Comparison of ENCODE assay signal across 8 mouse cellular contexts in the genomic region with DNA sequence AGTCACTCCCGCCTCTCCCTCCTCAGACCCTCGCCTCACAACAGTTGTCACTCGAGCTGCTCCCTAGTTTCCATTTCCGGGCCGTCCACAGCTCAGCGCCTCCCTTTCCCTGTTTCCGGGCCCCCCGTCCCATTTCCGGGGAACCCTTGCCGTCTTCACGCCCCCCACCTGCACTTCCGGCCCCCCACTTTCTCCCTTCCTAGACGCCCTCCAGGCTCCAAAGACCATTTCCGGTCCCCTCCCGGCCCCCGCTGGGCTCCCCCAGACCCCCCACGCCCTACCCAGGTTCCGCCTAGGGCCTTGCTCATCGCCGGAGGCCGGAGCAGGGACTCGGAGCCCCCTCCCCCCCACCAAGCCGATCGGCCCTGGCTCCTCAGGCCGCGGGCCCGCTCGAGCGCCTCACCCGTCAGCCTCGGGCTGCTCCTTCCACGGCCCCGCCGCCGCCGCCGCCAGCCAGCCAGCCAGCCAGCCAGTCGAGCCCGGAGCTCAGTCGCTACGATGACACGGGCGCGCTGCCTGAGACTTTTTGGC. TPM values are rescaled to one million over a fixed set of nuclear protein-coding genes. Genes with fewer than 3 reads are reported as not detected.
A peak's percentile ranks its signal among the peaks of the same experiment; 100 is the strongest.
DNase-seq lines count a peak whose midpoint lies in the region; ATAC-seq lines count a peak whose summit lies in the region.

No protein-coding gene starts in this region.

- peak; percentile 72 for ATAC-seq in hindbrain, embryonic 16.5 days

- H3K4me3 ChIP-seq in hindbrain, embryonic 16.5 days (ENCODE audit: low read length): peak overlapping the region; percentile 71
- peak overlapping the region; percentile 98 for H3K4me3 ChIP-seq in megakaryocyte, embryonic 14.5 days (replicated peaks)

- H3K9ac ChIP-seq in hindbrain, embryonic 16.5 days (ENCODE audit: low read depth, low read length): peak overlapping the region; percentile 96

- 0% methylated on average over 35 of the region's 44 CpGs for WGBS in hindbrain, embryonic 16.5 days

- H3K27ac ChIP-seq in hindbrain, embryonic 16.5 days (ENCODE audit: low read depth, low read length): peak overlapping the region; percentile 97

- H3K4me1 ChIP-seq in hindbrain, embryonic 16.5 days (ENCODE audit: control insufficient read depth, insufficient read depth, low read depth, low read length): peaks cover 14% of the 10 kb centered on the region
- peaks cover 26% of the 10 kb centered on the region; the same call in 1 of the 2 replicates for H3K4me1 ChIP-seq in megakaryocyte, embryonic 14.5 days

- H3K36me3 ChIP-seq in hindbrain, embryonic 16.5 days (ENCODE audit: control insufficient read depth, insufficient read depth, low read length): no peaks in the 10 kb centered on the region
- peaks cover 16% of the 10 kb centered on the region for H3K36me3 ChIP-seq in megakaryocyte, embryonic 14.5 days (replicated peaks; ENCODE audit: low read length)

- H3K9me3 ChIP-seq in hindbrain, embryonic 16.5 days (ENCODE audit: control insufficient read depth, low read length): no peaks in the 10 kb centered on the region
- H3K9me3 ChIP-seq in megakaryocyte, embryonic 14.5 days: no peaks in the 10 kb centered on the region

- no peaks in the 10 kb centered on the region for H3K27me3 ChIP-seq in hindbrain, embryonic 16.5 days (replicated peaks; ENCODE audit: control insufficient read depth, insufficient read depth, low read length)
- no peaks in the 10 kb centered on the region for H3K27me3 ChIP-seq in megakaryocyte, embryonic 14.5 days (replicated peaks)

- H3K4me2 ChIP-seq in hindbrain, embryonic 16.5 days (ENCODE audit: low read length): peak overlapping the region; percentile 62

- DNase-seq in MN1 (ENCODE audit: low spot score): peak; percentile 59
- DNase-seq in cerebellum, adult 9-11 months: peak; percentile 76
- DNase-seq in gastrocnemius, adult 18-20 months (ENCODE audit: low spot score): peak; percentile 72
- peak; percentile 31 to 52 for DNase-seq in left cerebral cortex, adult 9 months (ENCODE audit: low spot score in 2 of 2)
- DNase-seq in right cerebral cortex, adult 2 months (ENCODE audit: low spot score in 2 of 2): peak; percentile 61 to 66
- DNase-seq in urinary bladder, postnatal 10 days (ENCODE audit: low spot score): peak; percentile 15

RNA-seq across cellular contexts. Expression of a gene that starts 1.0 kb away (rescaled TPM):
- 1 to 10 TPM; 3.0 to 3.6 TPM for total RNA-seq in gastrocnemius, adult 18-20 months (2021)
- 6.1 and 7.6 TPM in 2 replicates for polyA plus RNA-seq in hindbrain, embryonic 16.5 days (2015; fragmentation: Nextera tagmentation; extraction: Ambion mirVana)
- 1.7 TPM in 1 of 2 replicates, not detected in the other for polyA plus RNA-seq in megakaryocyte, embryonic 14.5 days (2012; ENCODE audit: insufficient read depth, low replicate concordance)

RNA-seq across cellular contexts. Expression of a gene that starts 1.6 kb away (rescaled TPM):
- total RNA-seq in gastrocnemius, adult 18-20 months (2021): 100 to 1,000 TPM; 178 to 197 TPM
- polyA plus RNA-seq in hindbrain, embryonic 16.5 days (2015; fragmentation: Nextera tagmentation; extraction: Ambion mirVana): 37.6 and 44.9 TPM in 2 replicates
- polyA plus RNA-seq in megakaryocyte, embryonic 14.5 days (2012; ENCODE audit: insufficient read depth, low replicate concordance): 4.3 and 25.7 TPM in 2 replicates

Comparison
In these comparisons a context has a peak if more than half of its experiments do, and no peak if none do; other contexts are left out.
1. Peak in every context shown above with its lines: DNase-seq, ATAC-seq, H3K4me3 ChIP-seq and H3K27ac ChIP-seq.
2. DNase-seq: peak in every context shown above with its lines; median percentile 76 in cerebellum, adult 9-11 months; 72 in gastrocnemius, adult 18-20 months; 64 in right cerebral cortex, adult 2 months; 59 in MN1; 42 in left cerebral cortex, adult 9 months; 15 in urinary bladder, postnatal 10 days.